Mouse (Mus musculus) liver, embryonic 12.5 days (tissue): Measurements from ENCODE around the gene Wdr66. TPM values are rescaled to one million over a fixed set of nuclear protein-coding genes. Genes with fewer than 3 reads are reported as not detected.

Experiments used
- ATAC-seq: fragments of 200-750 bp; cut with Nextera tagmentation; 2 replicates; pipeline ENCODE4 v1.8.0; 2017; ENCODE audit warnings: moderate number of reproducible peaks, mild to moderate bottlenecking, moderate library complexity
- H3K27ac ChIP-seq: fragments of 300-500 bp; sonication (generic); 2 replicates; pipeline ENCODE4 v1.5.1; 2016; ENCODE audit warnings: mild to moderate bottlenecking
- H3K27me3 ChIP-seq: fragments of 300-500 bp; sonication (generic); replicated peaks from 2 replicates; pipeline ENCODE4 v1.6.1; 2016; ENCODE audit warnings: mild to moderate bottlenecking, moderate library complexity
- H3K36me3 ChIP-seq: fragments of 300-500 bp; sonication (generic); 2 replicates; pipeline ENCODE4 v1.6.1; 2016; ENCODE audit warnings: mild to moderate bottlenecking, moderate library complexity
- H3K4me1 ChIP-seq: fragments of 300-500 bp; sonication (generic); 2 replicates; pipeline ENCODE4 v1.6.1; 2016
- H3K4me2 ChIP-seq: fragments of 300-500 bp; sonication (generic); 2 replicates; pipeline ENCODE4 v1.6.1; 2016; ENCODE audit warnings: mild to moderate bottlenecking, moderate library complexity
- H3K4me3 ChIP-seq: fragments of 300-500 bp; sonication (generic); 2 replicates; pipeline ENCODE4 v1.5.1; 2016; ENCODE audit warnings: mild to moderate bottlenecking, moderate library complexity
- H3K9ac ChIP-seq: fragments of 300-500 bp; sonication (generic); 2 replicates; pipeline ENCODE4 v1.6.1; 2016; ENCODE audit warnings: mild to moderate bottlenecking, moderate library complexity
- H3K9me3 ChIP-seq: fragments of 300-500 bp; sonication (generic); replicated peaks from 2 replicates; pipeline ENCODE4 v1.6.1; 2016; ENCODE audit warnings: mild to moderate bottlenecking, moderate library complexity
- WGBS: fragments of 180-500 bp; shearing (Covaris S2); methylation state at CpG from one replicate; pipeline ENCODE4 v1.1.7; 2016; ENCODE audit not compliant: insufficient replicate concordance; 5-methylcytosine and 5-hydroxymethylcytosine counted together
- polyA plus RNA-seq: library from polyadenylated mRNA; unstranded; fragments of >200 nt; fragmentation: Nextera tagmentation; extraction: Ambion mirVana; gene quantifications from 2 replicates; pipeline ENCODE4 v1.2.1, GENCODE M21; 2016

Gene Wdr66
- polyA plus RNA-seq, 1 experiment from 2014 or later, result 0.29 TPM

GRCm38 (mm10) chr5:123346701-123347270 lies 94.9 kb downstream of the Wdr66 start:
- H3K9me3 ChIP-seq, result no peaks in the 10 kb centered on the region
- H3K36me3 ChIP-seq, result peaks cover 17% of the 10 kb centered on the region
- H3K27ac ChIP-seq, result peak overlapping the region; percentile 57
- peak overlapping the region; percentile 91; the same call in 1 of the 2 replicates for H3K9ac ChIP-seq
- no peaks in the 10 kb centered on the region for H3K27me3 ChIP-seq
- peak overlapping the region; percentile 97 for H3K4me2 ChIP-seq
- peak overlapping the region; percentile 96 for H3K4me3 ChIP-seq
- ATAC-seq, result no peak
- WGBS, result 72% methylated on average over 7 of the region's 7 CpGs
- H3K4me1 ChIP-seq, result peaks cover 52% of the 10 kb centered on the region

- no peak for ATAC-seq
- no peak overlapping the region for H3K9ac ChIP-seq
Measured at GRCm38 (mm10) chr5:123347985-123348384, 96.1 kb downstream of the Wdr66 start.

GRCm38 (mm10) chr5:123350386-123350785 lies 98.5 kb downstream of the Wdr66 start:
- Histone ChIP-seq H3K27ac (no peak overlapping the region), H3K4me2 (no peak overlapping the region), H3K36me3 (peaks cover 45% of the 10 kb centered on the region), H3K27me3 (no peaks in the 10 kb centered on the region), H3K4me3 (no peak overlapping the region), H3K9me3 (no peaks in the 10 kb centered on the region), H3K9ac (no peak overlapping the region), H3K4me1 (peaks cover 41% of the 10 kb centered on the region)
- WGBS, result 52% methylated on average over 10 of the region's 10 CpGs
- no peak for ATAC-seq

More at GRCm38 (mm10) chr5:123347985-123348384, 96.1 kb downstream of the Wdr66 start:
- Histone ChIP-seq H3K4me3 (no peak overlapping the region), H3K4me2 (no peak overlapping the region), H3K27me3 (no peaks in the 10 kb centered on the region), H3K4me1 (peaks cover 52% of the 10 kb centered on the region), H3K9me3 (no peaks in the 10 kb centered on the region), H3K27ac (no peak overlapping the region), H3K36me3 (peaks cover 29% of the 10 kb centered on the region)
- WGBS, result 55% methylated on average over 2 of the region's 2 CpGs

- ATAC-seq, result no peak
- no peaks in the 10 kb centered on the region for H3K27me3 ChIP-seq
- no peak overlapping the region for H3K27ac ChIP-seq
- WGBS, result 77% methylated on average over 11 of the region's 11 CpGs
- 0 out of 2 replicates have a peak, but pooled peaks cover under 1% of the 10 kb centered on the region for H3K4me1 ChIP-seq
- no peaks in the 10 kb centered on the region for H3K9me3 ChIP-seq
- H3K9ac ChIP-seq, result no peak overlapping the region
- no peak overlapping the region for H3K4me3 ChIP-seq
- peaks cover 88% of the 10 kb centered on the region for H3K36me3 ChIP-seq
- H3K4me2 ChIP-seq, result no peak overlapping the region
Measured at GRCm38 (mm10) chr5:123355918-123356317, 104.0 kb downstream of the Wdr66 start.

GRCm38 (mm10) chr5:123357253-123357652 lies 105.4 kb downstream of the Wdr66 start:
- Histone ChIP-seq H3K4me3 (no peak overlapping the region), H3K9ac (no peak overlapping the region), H3K27me3 (no peaks in the 10 kb centered on the region), H3K4me2 (no peak overlapping the region), H3K9me3 (no peaks in the 10 kb centered on the region), H3K36me3 (peaks cover 91% of the 10 kb centered on the region), H3K27ac (no peak overlapping the region), H3K4me1 (no peaks in the 10 kb centered on the region)
- WGBS, result 89% methylated on average over 4 of the region's 4 CpGs
- no peak for ATAC-seq

GRCm38 (mm10) chr5:123359431-123359830 lies 107.5 kb downstream of the Wdr66 start:
- H3K4me1 ChIP-seq, result no peaks in the 10 kb centered on the region
- no peak overlapping the region for H3K4me3 ChIP-seq
- no peak overlapping the region for H3K9ac ChIP-seq
- no peak overlapping the region for H3K27ac ChIP-seq
- H3K4me2 ChIP-seq, result no peak overlapping the region
- WGBS, result 82% methylated on average over 6 of the region's 6 CpGs
- no peak for ATAC-seq
- peaks cover 99% of the 10 kb centered on the region for H3K36me3 ChIP-seq
- H3K27me3 ChIP-seq, result no peaks in the 10 kb centered on the region
- H3K9me3 ChIP-seq, result no peaks in the 10 kb centered on the region

- peaks cover 92% of the 10 kb centered on the region for H3K36me3 ChIP-seq
- no peak overlapping the region for H3K27ac ChIP-seq
- H3K9ac ChIP-seq, result no peak overlapping the region
- 77% methylated on average over 4 of the region's 4 CpGs for whole genome bisulfite sequencing
- no peaks in the 10 kb centered on the region for H3K9me3 ChIP-seq
- H3K4me3 ChIP-seq, result no peak overlapping the region
- ATAC-seq, result no peak
- H3K27me3 ChIP-seq, result no peaks in the 10 kb centered on the region
- H3K4me2 ChIP-seq, result no peak overlapping the region
- no peaks in the 10 kb centered on the region for H3K4me1 ChIP-seq
Measured at GRCm38 (mm10) chr5:123362911-123363310, 111.0 kb downstream of the Wdr66 start.

GRCm38 (mm10) chr5:123364302-123364971 lies 112.5 kb downstream of the Wdr66 start:
- Histone ChIP-seq H3K27ac (no peak overlapping the region), H3K36me3 (peaks cover 88% of the 10 kb centered on the region)
- WGBS, result 86% methylated on average over 11 of the region's 11 CpGs

GRCm38 (mm10) chr5:123368869-123369488 lies 117.1 kb downstream of the Wdr66 start:
- H3K9me3 ChIP-seq, result no peaks in the 10 kb centered on the region
- no peak overlapping the region for H3K27ac ChIP-seq
- H3K4me2 ChIP-seq, result no peak overlapping the region
- H3K4me1 ChIP-seq, result no peaks in the 10 kb centered on the region
- H3K4me3 ChIP-seq, result no peak overlapping the region
- WGBS, result 75% methylated on average over 13 of the region's 13 CpGs
- H3K9ac ChIP-seq, result no peak overlapping the region
- ATAC-seq, result no peak
- no peaks in the 10 kb centered on the region for H3K27me3 ChIP-seq
- H3K36me3 ChIP-seq, result peaks cover 87% of the 10 kb centered on the region

More at GRCm38 (mm10) chr5:123364302-123364971, 112.5 kb downstream of the Wdr66 start:
- Histone ChIP-seq H3K27me3 (no peaks in the 10 kb centered on the region), H3K9me3 (no peaks in the 10 kb centered on the region), H3K4me1 (no peaks in the 10 kb centered on the region), H3K9ac (no peak overlapping the region), H3K4me2 (no peak overlapping the region), H3K4me3 (no peak overlapping the region)
- ATAC-seq, result no peak

GRCm38 (mm10) chr5:123370049-123370448 lies 118.1 kb downstream of the Wdr66 start:
- ATAC-seq, result no peak
- 61% methylated on average over 5 of the region's 5 CpGs for WGBS
- Histone ChIP-seq H3K9me3 (no peaks in the 10 kb centered on the region), H3K9ac (no peak overlapping the region), H3K36me3 (peaks cover 84% of the 10 kb centered on the region), H3K27me3 (no peaks in the 10 kb centered on the region), H3K4me2 (no peak overlapping the region), H3K4me1 (no peaks in the 10 kb centered on the region), H3K4me3 (no peak overlapping the region), H3K27ac (no peak overlapping the region)

- WGBS, result 82% methylated on average over 10 of the region's 10 CpGs
- Histone ChIP-seq H3K4me2 (no peak overlapping the region), H3K4me1 (peaks cover 5% of the 10 kb centered on the region; the same call in 1 of the 2 replicates), H3K4me3 (no peak overlapping the region), H3K36me3 (peaks cover 46% of the 10 kb centered on the region), H3K9me3 (no peaks in the 10 kb centered on the region), H3K9ac (no peak overlapping the region), H3K27ac (no peak overlapping the region), H3K27me3 (no peaks in the 10 kb centered on the region)
- ATAC-seq, result no peak
Measured at GRCm38 (mm10) chr5:123375262-123375661, 123.4 kb downstream of the Wdr66 start.

- no peak overlapping the region for H3K4me3 ChIP-seq
- H3K9ac ChIP-seq, result no peak overlapping the region
- peaks cover under 1% of the 10 kb centered on the region; the same call in 1 of the 2 replicates for H3K27me3 ChIP-seq
- no peak overlapping the region for H3K4me2 ChIP-seq
- H3K27ac ChIP-seq, result no peak overlapping the region
- ATAC-seq, result no peak
- H3K36me3 ChIP-seq, result peaks cover 39% of the 10 kb centered on the region
- H3K9me3 ChIP-seq, result no peaks in the 10 kb centered on the region
- peaks cover 5% of the 10 kb centered on the region; the same call in 1 of the 2 replicates for H3K4me1 ChIP-seq
- WGBS, result 80% methylated on average over 6 of the region's 6 CpGs
Measured at GRCm38 (mm10) chr5:123375793-123376452, 124.0 kb downstream of the Wdr66 start.
